Mouse (Mus musculus) kidney, adult 8-10 months (tissue): Measurements from ENCODE around the gene Ndufb7.

ENCODE experiments used
- DNase-seq, 2 experiments: peaks; one replicate each; pipeline ENCODE4 v3.0.0; 2022

Ndufb7 gene

GRCm38 (mm10) chr8:83609086-83609485 is 42.6 kb downstream of the Ndufb7 start:
- DNase-seq: no peak

DNA sequence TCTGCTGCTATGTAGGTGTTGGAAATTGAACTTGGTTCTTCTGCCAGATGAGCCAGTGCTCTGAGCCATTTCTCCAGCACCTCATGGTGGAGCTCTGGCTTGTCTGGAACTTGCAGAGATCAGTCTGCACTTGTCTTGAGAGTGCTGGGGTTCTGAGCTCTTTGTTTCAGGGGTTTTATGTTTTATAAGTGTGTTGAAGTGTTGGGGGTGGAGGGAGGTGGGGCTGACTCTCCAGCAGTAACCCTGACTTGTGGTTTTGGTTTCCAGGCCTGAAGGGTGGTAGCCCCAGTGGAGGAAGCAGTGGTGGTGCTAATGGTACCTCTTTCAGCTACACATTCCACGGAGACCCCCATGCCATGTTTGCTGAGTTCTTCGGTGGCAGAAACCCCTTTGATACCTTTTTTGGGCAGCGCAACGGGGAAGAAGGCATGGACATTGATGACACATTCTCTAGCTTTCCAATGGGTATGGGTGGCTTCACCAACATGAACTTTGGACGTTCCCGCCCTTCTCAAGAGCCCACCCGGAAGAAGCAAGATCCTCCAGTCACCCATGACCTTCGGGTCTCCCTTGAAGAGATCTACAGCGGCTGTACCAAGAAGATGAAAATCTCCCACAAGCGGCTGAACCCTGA is 43.2 kb downstream of the Ndufb7 start:
- DNase-seq: no peak

DNA sequence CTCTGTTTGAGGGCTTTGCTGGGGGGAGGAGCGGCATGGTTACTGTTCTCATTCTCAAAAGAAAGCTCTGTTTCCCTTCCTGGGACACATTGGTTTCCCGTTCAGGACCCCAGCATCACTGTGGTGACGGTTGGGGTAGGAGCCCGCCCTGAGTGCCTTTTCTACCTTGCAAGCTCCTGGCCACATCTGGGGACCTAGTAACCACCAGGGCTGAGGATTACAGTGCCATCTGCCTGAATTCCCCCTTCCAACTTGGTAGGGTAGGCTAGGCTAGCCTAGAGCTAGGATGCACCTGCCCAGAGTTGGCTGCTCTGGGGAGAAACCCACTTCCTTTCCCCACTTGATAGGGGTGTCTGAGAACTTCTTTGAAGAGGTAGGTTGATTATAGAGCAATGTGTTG is 45.5 kb downstream of the Ndufb7 start:
- no peak for DNase-seq

DNA sequence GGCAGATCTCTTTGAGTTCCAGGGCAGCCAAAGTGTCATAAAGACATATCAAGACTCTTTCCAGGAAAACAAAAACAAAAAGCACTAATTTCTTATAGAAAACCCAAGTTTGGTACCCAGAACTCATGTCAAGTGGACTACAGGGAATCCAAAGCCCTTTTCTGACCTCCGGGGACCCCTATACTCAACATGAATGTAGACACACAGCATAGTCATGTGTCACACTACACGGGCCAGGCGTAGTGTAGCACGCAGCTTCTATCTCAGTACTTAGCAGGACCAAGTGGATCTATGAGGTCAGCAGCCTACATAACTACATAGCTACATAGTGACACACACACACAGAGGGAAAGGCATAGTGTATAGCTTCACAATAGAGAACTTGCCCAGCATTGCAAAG is 47.2 kb downstream of the Ndufb7 start:
- no peak for DNase-seq

DNA sequence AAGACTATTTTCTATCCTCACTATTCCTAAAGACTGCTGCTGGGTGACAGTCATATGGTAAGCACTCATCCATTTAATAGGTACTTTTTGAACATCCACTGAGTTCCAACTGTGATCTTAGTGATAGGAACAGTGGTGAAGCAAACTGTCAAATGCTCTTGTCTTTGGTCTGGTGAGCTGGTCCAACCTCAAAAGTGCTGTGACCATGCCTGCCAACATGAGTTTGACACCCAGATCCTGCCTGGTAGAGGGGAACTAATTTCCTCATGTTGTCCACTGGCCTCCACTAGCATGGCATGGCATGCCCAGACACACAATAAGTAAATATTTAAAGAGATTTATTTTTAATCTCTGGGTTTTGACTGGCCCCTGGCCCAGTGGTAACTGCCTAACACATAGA is 50.2 kb downstream of the Ndufb7 start:
- DNase-seq: no peak

DNA sequence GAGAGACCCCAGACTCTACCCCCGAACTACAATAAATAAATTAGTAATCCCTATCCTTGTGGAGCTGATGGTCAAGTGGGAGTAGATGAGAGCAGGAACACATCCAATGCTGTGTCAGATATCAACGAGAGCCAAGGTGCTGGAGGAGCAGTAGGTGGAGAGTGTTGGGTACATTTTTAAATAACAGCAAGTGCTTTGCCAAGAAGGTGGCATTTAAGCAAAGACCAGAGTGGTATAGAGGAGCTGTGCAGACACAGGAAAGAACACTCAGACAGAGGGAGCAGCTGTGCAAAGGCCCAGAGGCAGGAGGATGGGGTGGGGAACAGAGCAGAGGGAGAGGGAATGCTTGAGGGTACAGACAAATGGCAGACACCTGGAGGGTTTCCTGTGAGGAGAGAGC is 50.6 kb downstream of the Ndufb7 start:
- no peak for DNase-seq

- DNase-seq: no peak
These were observed 52.1 kb downstream of the Ndufb7 start for GRCm38 (mm10) chr8:83618566-83618965.

- no peak for DNase-seq
These were observed 53.3 kb downstream of the Ndufb7 start for GRCm38 (mm10) chr8:83619568-83620285.
